Mouse (Mus musculus) embryonic facial prominence, embryonic 14.5 days (tissue): ENCODE measurements around the gene Ccdc28b. TPM values are rescaled to one million over a fixed set of nuclear protein-coding genes. Genes with fewer than 3 reads are reported as not detected.

Experiments
- ATAC-seq: fragments of 200-750 bp; cut with Nextera tagmentation; 2 replicates; pipeline ENCODE4 v1.8.0; 2017; ENCODE audit warnings: low read depth, moderate number of reproducible peaks, moderate TSS enrichment
- DNase-seq: peaks from one replicate; pipeline ENCODE4 v3.0.0-alpha.2; 2015; ENCODE audit warnings: low spot score
- H3K27ac ChIP-seq: fragments of 300-500 bp; sonication (generic); replicated peaks from 2 replicates; pipeline ENCODE4 v1.5.1; 2014; ENCODE audit warnings: low read depth, mild to moderate bottlenecking, low read length, moderate library complexity
- H3K27me3 ChIP-seq: fragments of 300-500 bp; sonication (generic); replicated peaks from 2 replicates; pipeline ENCODE4 v1.6.1; 2014; ENCODE audit warnings: low read length; ENCODE audit not compliant: control insufficient read depth, insufficient read depth
- H3K36me3 ChIP-seq: fragments of 300-500 bp; sonication (generic); 2 replicates; pipeline ENCODE4 v1.6.1; 2014; ENCODE audit warnings: low read length, mixed read lengths; ENCODE audit not compliant: control insufficient read depth, insufficient read depth
- H3K4me1 ChIP-seq: fragments of 300-500 bp; sonication (generic); 2 replicates; pipeline ENCODE4 v1.6.1; 2014; ENCODE audit warnings: antibody characterized with exemption, low read length; ENCODE audit not compliant: control insufficient read depth, insufficient read depth
- H3K4me2 ChIP-seq: fragments of 300-500 bp; sonication (generic); 2 replicates; pipeline ENCODE4 v1.6.1; 2014; ENCODE audit warnings: low read depth, mild to moderate bottlenecking, low read length, moderate library complexity, mixed read lengths
- H3K4me3 ChIP-seq: fragments of 300-500 bp; sonication (generic); 2 replicates; pipeline ENCODE4 v1.5.1; 2014; ENCODE audit warnings: low read depth, mild to moderate bottlenecking, low read length
- H3K9ac ChIP-seq: fragments of 300-500 bp; sonication (generic); 2 replicates; pipeline ENCODE4 v1.6.1; 2014; ENCODE audit warnings: low read depth, mild to moderate bottlenecking, low read length, moderate library complexity, mixed read lengths
- H3K9me3 ChIP-seq: fragments of 300-500 bp; sonication (generic); 2 replicates; pipeline ENCODE4 v1.6.1; 2016; ENCODE audit warnings: low read length; ENCODE audit not compliant: control insufficient read depth
- WGBS: fragments of 180-500 bp; shearing (Covaris S2); extraction: QIAGEN DNeasy Blood & Tissue Kit; methylation state at CpG from one replicate; pipeline ENCODE4 v1.1.7; 2014; 5-methylcytosine and 5-hydroxymethylcytosine counted together
- polyA plus RNA-seq: library from polyadenylated mRNA; unstranded; fragments of >200 nt; fragmentation: Nextera tagmentation; extraction: Ambion mirVana; gene quantifications from 2 replicates; pipeline ENCODE4 v1.2.1, GENCODE M21; 2014

The Ccdc28b gene
- polyA plus RNA-seq, 1 experiment from 2014 or later = 49.7 TPM

GRCm38 (mm10) chr4:129620419-129621282 is 3.1 kb downstream of the Ccdc28b start:
- Histone ChIP-seq H3K36me3 (peaks cover 23% of the 10 kb centered on the region), H3K4me1 (peaks cover 23% of the 10 kb centered on the region), H3K27ac (no peak overlapping the region), H3K9ac (peak overlapping the region; percentile 39; the same call in 1 of the 2 replicates), H3K4me3 (no peak overlapping the region), H3K4me2 (no peak overlapping the region), H3K27me3 (no peaks in the 10 kb centered on the region), H3K9me3 (no peaks in the 10 kb centered on the region)
- no peak for ATAC-seq
- WGBS = 85% methylated on average over 11 of the region's 11 CpGs
- no peak for DNase-seq

- H3K9me3 ChIP-seq = no peaks in the 10 kb centered on the region
- peak; percentile 98 for DNase-seq
- peak within 1 kb of the TSS; percentile 87 for H3K9ac ChIP-seq
- 4% methylated on average over 39 of the region's 44 CpGs for WGBS
- H3K4me1 ChIP-seq = peaks cover 11% of the 10 kb centered on the region; the same call in 1 of the 2 replicates
- ATAC-seq = peak; percentile 94
- H3K27ac ChIP-seq = peak within 1 kb of the TSS; percentile 92
- peak within 1 kb of the TSS; percentile 74 for H3K4me3 ChIP-seq
- no peaks in the 10 kb centered on the region for H3K27me3 ChIP-seq
- H3K36me3 ChIP-seq = peaks cover 23% of the 10 kb centered on the region
- peak within 1 kb of the TSS; percentile 61 for H3K4me2 ChIP-seq
Observed at GRCm38 (mm10) chr4:129618786-129619691, 4.7 kb downstream of the Ccdc28b start, which contains the start of gene Iqcc. Iqcc (minus strand) TSS chr4:129619099.

- WGBS = 97% methylated on average over 5 of the region's 5 CpGs
- Histone ChIP-seq H3K9me3 (no peaks in the 10 kb centered on the region), H3K4me3 (peak overlapping the region; percentile 74), H3K27ac (peak overlapping the region; percentile 92; the same call in 1 of the 2 replicates), H3K4me1 (peaks cover 11% of the 10 kb centered on the region; the same call in 1 of the 2 replicates), H3K9ac (peak overlapping the region; percentile 87), H3K4me2 (peak overlapping the region; percentile 61), H3K27me3 (no peaks in the 10 kb centered on the region), H3K36me3 (peaks cover 26% of the 10 kb centered on the region)
- DNase-seq (no peak), ATAC-seq (no peak)
Observed at GRCm38 (mm10) chr4:129618031-129618430, 5.7 kb downstream of the Ccdc28b start.

GRCm38 (mm10) chr4:129617121-129617641 is 6.6 kb downstream of the Ccdc28b start:
- ATAC-seq (no peak), DNase-seq (no peak)
- peaks cover 5% of the 10 kb centered on the region; the same call in 1 of the 2 replicates for H3K4me1 ChIP-seq
- H3K4me2 ChIP-seq = no peak overlapping the region
- H3K4me3 ChIP-seq = no peak overlapping the region
- H3K27ac ChIP-seq = no peak overlapping the region
- no peaks in the 10 kb centered on the region for H3K27me3 ChIP-seq
- no peak overlapping the region for H3K9ac ChIP-seq
- H3K36me3 ChIP-seq = peaks cover 23% of the 10 kb centered on the region
- 90% methylated on average over 7 of the region's 7 CpGs for WGBS
- H3K9me3 ChIP-seq = no peaks in the 10 kb centered on the region

- Histone ChIP-seq H3K36me3 (peaks cover 23% of the 10 kb centered on the region), H3K27me3 (no peaks in the 10 kb centered on the region), H3K9me3 (no peaks in the 10 kb centered on the region), H3K27ac (no peak overlapping the region), H3K4me3 (no peak overlapping the region), H3K4me2 (no peak overlapping the region), H3K9ac (no peak overlapping the region), H3K4me1 (peaks cover 5% of the 10 kb centered on the region; the same call in 1 of the 2 replicates)
- DNase-seq (no peak), ATAC-seq (no peak)
- WGBS = 87% methylated on average over 3 of the region's 3 CpGs
Observed at GRCm38 (mm10) chr4:129616631-129617030, 7.1 kb downstream of the Ccdc28b start.

GRCm38 (mm10) chr4:129615801-129616290 is 7.9 kb downstream of the Ccdc28b start:
- 90% methylated on average over 9 of the region's 9 CpGs for whole genome bisulfite sequencing
- no peak overlapping the region for H3K4me3 ChIP-seq
- H3K27me3 ChIP-seq = no peaks in the 10 kb centered on the region
- H3K4me1 ChIP-seq = peaks cover 5% of the 10 kb centered on the region; the same call in 1 of the 2 replicates
- H3K4me2 ChIP-seq = no peak overlapping the region
- H3K9me3 ChIP-seq = no peaks in the 10 kb centered on the region
- ATAC-seq = no peak
- H3K9ac ChIP-seq = no peak overlapping the region
- no peak for DNase-seq
- peaks cover 23% of the 10 kb centered on the region for H3K36me3 ChIP-seq
- H3K27ac ChIP-seq = no peak overlapping the region

- Histone ChIP-seq H3K4me2 (no peak within 1 kb of the TSS), H3K4me3 (no peak within 1 kb of the TSS), H3K9me3 (no peaks in the 10 kb centered on the region), H3K9ac (no peak within 1 kb of the TSS), H3K4me1 (peaks cover 5% of the 10 kb centered on the region; the same call in 1 of the 2 replicates), H3K36me3 (peaks cover 23% of the 10 kb centered on the region), H3K27me3 (no peaks in the 10 kb centered on the region), H3K27ac (no peak within 1 kb of the TSS)
- no peak for DNase-seq
- 83% methylated on average over 6 of the region's 6 CpGs for WGBS
- no peak for ATAC-seq
Observed at GRCm38 (mm10) chr4:129614093-129614492, 9.7 kb downstream of the Ccdc28b start, which contains the start of gene Dcdc2b. Dcdc2b (minus strand) TSS chr4:129614257.

- Histone ChIP-seq H3K9me3 (no peaks in the 10 kb centered on the region), H3K36me3 (peaks cover 29% of the 10 kb centered on the region), H3K27me3 (no peaks in the 10 kb centered on the region), H3K9ac (no peak overlapping the region), H3K27ac (no peak overlapping the region), H3K4me3 (no peak overlapping the region), H3K4me2 (no peak overlapping the region), H3K4me1 (no peaks in the 10 kb centered on the region)
- DNase-seq (no peak), ATAC-seq (peak; percentile 16; the same call in 1 of the 2 replicates)
- WGBS = 70% methylated on average over 4 of the region's 4 CpGs
Observed at GRCm38 (mm10) chr4:129610472-129610871, 13.3 kb downstream of the Ccdc28b start.
